Mouse (Mus musculus) liver, adult 2 months (tissue): ENCODE data around the gene Inpp5a. TPM values are rescaled to one million over a fixed set of nuclear protein-coding genes. Genes with fewer than 3 reads are reported as not detected.

Experiments used
- DNase-seq: peaks from one replicate; pipeline ENCODE4 v3.0.0-alpha.2; 2011; ENCODE audit warnings: low read depth, low spot score; ENCODE audit errors: extremely low read depth
- H3K27ac ChIP-seq: fragments of 200-500 bp; replicated peaks from 2 replicates; pipeline ENCODE4 v1.5.1; 2012; ENCODE audit warnings: low read depth, mild to moderate bottlenecking, control low read depth, inconsistent platforms, low read length; ENCODE audit not compliant: insufficient read depth
- H3K27me3 ChIP-seq: fragments of 200-500 bp; 2 replicates; pipeline ENCODE4 v1.6.1; 2012; ENCODE audit warnings: mild to moderate bottlenecking, moderate library complexity, low read length, inconsistent platforms; ENCODE audit not compliant: control insufficient read depth, insufficient read depth
- H3K36me3 ChIP-seq: fragments of 200-500 bp; 2 replicates; pipeline ENCODE4 v1.6.1; 2012; ENCODE audit warnings: low read length, inconsistent platforms; ENCODE audit not compliant: control insufficient read depth, insufficient read depth
- H3K4me1 ChIP-seq: fragments of 200-500 bp; 2 replicates; pipeline ENCODE4 v1.6.1; 2011; ENCODE audit warnings: low read length; ENCODE audit not compliant: control insufficient read depth, insufficient read depth
- H3K4me3 ChIP-seq: fragments of 200-500 bp; 2 replicates; pipeline ENCODE4 v1.5.1; 2011; ENCODE audit warnings: low read depth, mild to moderate bottlenecking, control low read depth, low read length, moderate library complexity; ENCODE audit not compliant: insufficient read depth
- H3K79me2 ChIP-seq: fragments of 200-500 bp; 2 replicates; pipeline ENCODE4 v1.6.1; 2012; ENCODE audit warnings: inconsistent platforms, mild to moderate bottlenecking, low read length, moderate library complexity; ENCODE audit not compliant: control insufficient read depth, insufficient read depth
- H3K9ac ChIP-seq: fragments of 200-500 bp; 2 replicates; pipeline ENCODE4 v1.6.1; 2012; ENCODE audit warnings: low read depth, mild to moderate bottlenecking, control low read depth, inconsistent platforms, low read length
- CTCF ChIP-seq: fragments of 200-500 bp; IDR thresholded peaks from 2 replicates; pipeline ENCODE4 v1.5.1; 2011; ENCODE audit warnings: low read depth, low read length, control low read depth
- POLR2A ChIP-seq: fragments of 200-500 bp; IDR thresholded peaks from 2 replicates; pipeline ENCODE4 v1.6.1; 2011; ENCODE audit warnings: low read length, control low read depth; ENCODE audit not compliant: insufficient read depth; ENCODE audit errors: extremely low read depth
- WGBS: fragments of 180-500 bp; shearing (Covaris S2); methylation state at CpG from one replicate; pipeline ENCODE4 v1.1.7; 2018; 5-methylcytosine and 5-hydroxymethylcytosine counted together
- polyA plus RNA-seq: library from polyadenylated mRNA; depleted of rRNA; stranded (reverse); fragments of >200 nt; gene quantifications from 2 replicates; pipeline ENCODE4 v1.2.3, GENCODE M21; 2012
- total RNA-seq: library from RNA; depleted of rRNA; stranded (reverse); fragments of >200 nt; gene quantifications from 2 replicates; pipeline ENCODE4 v1.2.3, GENCODE M21; 2014

The Inpp5a gene
- total and polyA plus RNA-seq, 2 experiments: 8.4 to 8.8 TPM

DNA sequence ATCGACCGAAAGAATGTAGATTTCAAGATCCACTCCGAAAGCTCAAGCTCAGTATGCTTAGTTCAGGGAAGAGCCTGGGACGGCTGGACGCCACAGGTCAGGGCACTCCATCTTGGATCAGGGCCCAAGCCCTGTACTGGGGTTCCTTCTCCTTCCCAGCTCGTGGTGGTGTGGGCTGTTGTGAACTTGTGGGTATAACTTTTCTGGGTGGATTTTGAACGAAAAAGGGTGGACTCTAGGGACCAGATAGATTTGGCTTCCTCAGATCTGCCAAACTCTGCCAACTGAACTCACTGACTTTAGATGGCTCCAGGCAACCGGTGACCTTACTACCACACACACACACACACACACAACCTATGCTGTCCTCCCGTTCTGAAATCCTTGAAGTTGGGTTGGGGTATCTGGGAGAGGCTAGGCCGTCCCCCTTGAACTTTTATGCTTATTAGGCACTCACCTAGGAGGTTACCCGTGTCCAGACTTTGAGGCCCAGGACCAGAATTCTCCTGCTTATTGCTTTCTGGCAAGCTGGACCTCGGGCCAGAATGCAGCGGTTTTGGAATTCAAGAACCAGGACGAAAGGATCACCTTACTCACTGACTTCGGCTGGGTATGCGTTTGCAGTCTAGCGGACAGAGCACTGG is 194.3 kb downstream of the Inpp5a start:
- no peaks in the 10 kb centered on the region for H3K79me2 ChIP-seq
- peaks cover 29% of the 10 kb centered on the region for H3K27me3 ChIP-seq
- 29% methylated on average over 17 of the region's 17 CpGs for WGBS
- no peaks in the 10 kb centered on the region; the same call in 1 of the 2 replicates for H3K36me3 ChIP-seq
- TF ChIP-seq POLR2A (no peak), CTCF (no peak)
- H3K4me3 ChIP-seq: no peak overlapping the region
- no peak for DNase-seq
- H3K27ac ChIP-seq: no peak overlapping the region
- no peak overlapping the region for H3K9ac ChIP-seq
- no peaks in the 10 kb centered on the region; the same call in 1 of the 2 replicates for H3K4me1 ChIP-seq

- DNase-seq: no peak
- H3K27ac ChIP-seq: no peak overlapping the region
- TF ChIP-seq CTCF (no peak), POLR2A (no peak)
- peaks cover 29% of the 10 kb centered on the region for H3K27me3 ChIP-seq
- 5% methylated on average over 53 of the region's 53 CpGs for WGBS
- no peak overlapping the region for H3K4me3 ChIP-seq
- H3K4me1 ChIP-seq: no peaks in the 10 kb centered on the region; the same call in 1 of the 2 replicates
- H3K36me3 ChIP-seq: no peaks in the 10 kb centered on the region
- H3K9ac ChIP-seq: no peak overlapping the region
- H3K79me2 ChIP-seq: no peaks in the 10 kb centered on the region
Measured at GRCm38 (mm10) chr7:139584221-139585175, 195.6 kb downstream of the Inpp5a start.

DNA sequence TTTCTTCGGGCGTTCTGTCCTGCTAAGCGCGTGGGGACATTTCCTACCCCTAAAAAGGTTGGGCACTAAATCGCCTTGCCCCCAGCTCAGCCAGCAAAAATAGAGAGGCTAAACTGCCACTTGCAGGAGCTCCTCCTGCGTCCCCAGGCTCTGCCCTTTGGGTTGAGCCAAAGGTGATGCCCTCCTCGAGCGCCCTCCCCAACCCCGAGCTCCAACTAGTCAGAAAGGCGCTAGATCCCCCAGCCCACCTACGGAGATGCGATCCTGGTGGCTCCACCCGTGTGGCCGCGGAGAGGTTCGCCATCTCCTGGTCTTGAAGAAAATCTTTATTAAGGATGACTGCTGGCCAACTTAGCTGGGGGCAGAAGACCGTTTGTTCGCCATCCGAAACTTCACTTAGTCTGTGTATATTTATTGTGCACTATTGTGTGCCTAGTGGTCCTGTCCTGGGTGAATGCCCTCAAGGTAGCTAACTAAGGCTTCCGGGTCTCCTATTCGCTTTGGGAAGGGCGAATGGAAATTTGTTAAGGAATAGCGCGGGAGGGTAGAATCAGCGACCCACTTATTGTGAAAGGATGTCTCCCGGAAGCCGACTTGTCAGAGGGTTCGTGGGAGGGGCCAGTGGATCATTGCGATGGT is 196.4 kb downstream of the Inpp5a start:
- H3K79me2 ChIP-seq: no peaks in the 10 kb centered on the region
- H3K27me3 ChIP-seq: peaks cover 29% of the 10 kb centered on the region
- no peaks in the 10 kb centered on the region for H3K36me3 ChIP-seq
- DNase-seq: no peak
- H3K9ac ChIP-seq: no peak overlapping the region
- 7% methylated on average over 29 of the region's 29 CpGs for WGBS
- no peaks in the 10 kb centered on the region; the same call in 1 of the 2 replicates for H3K4me1 ChIP-seq
- TF ChIP-seq CTCF (no peak), POLR2A (no peak)
- no peak overlapping the region for H3K27ac ChIP-seq
- no peak overlapping the region for H3K4me3 ChIP-seq

GRCm38 (mm10) chr7:139587919-139588318 is 199.0 kb downstream of the Inpp5a start:
- WGBS: 43% methylated on average over 7 of the region's 7 CpGs
- Histone ChIP-seq H3K4me3 (no peak overlapping the region), H3K79me2 (no peaks in the 10 kb centered on the region), H3K9ac (no peak overlapping the region), H3K27ac (no peak overlapping the region), H3K36me3 (no peaks in the 10 kb centered on the region), H3K4me1 (no peaks in the 10 kb centered on the region), H3K27me3 (peaks cover 13% of the 10 kb centered on the region; the same call in 1 of the 2 replicates)
- DNase-seq: no peak
- no peak for TF ChIP-seq CTCF
- TF ChIP-seq POLR2A: no peak

GRCm38 (mm10) chr7:139590302-139590701 is 201.4 kb downstream of the Inpp5a start:
- H3K4me1 ChIP-seq: no peaks in the 10 kb centered on the region
- 31% methylated on average over 3 of the region's 3 CpGs for WGBS
- H3K27me3 ChIP-seq: peaks cover 2% of the 10 kb centered on the region; the same call in 1 of the 2 replicates
- H3K36me3 ChIP-seq: no peaks in the 10 kb centered on the region
- TF ChIP-seq CTCF (peak; percentile 83), POLR2A (no peak)
- peak; percentile 13 for DNase-seq
- no peak overlapping the region for H3K4me3 ChIP-seq
- no peak overlapping the region for H3K27ac ChIP-seq
- no peaks in the 10 kb centered on the region for H3K79me2 ChIP-seq
- H3K9ac ChIP-seq: no peak overlapping the region
